ENCODE assay signal across 1 mouse cellular context in genomic region chr16:5227501-5227900, GRCm38 (mm10). TPM values are rescaled to one million over a fixed set of nuclear protein-coding genes. Genes with fewer than 3 reads are reported as not detected.
"Had no signal": no experiment of that assay in that cellular context is flagged by ENCODE, and none has a peak within 500 bp of the region (broad histone marks: within the 10 kb centered on the region; RNA-seq: fewer than 3 reads in every experiment).

No protein-coding gene starts in this region.

RNA-seq across cellular contexts. Expression of gene AU021092, which starts 5.4 kb away (rescaled TPM):
- total RNA-seq: neutrophil, adult 5-6 weeks had no signal
